Mouse (Mus musculus) liver, adult 2 months (tissue): Measurements from ENCODE around the gene Pnlip. TPM values are rescaled to one million over a fixed set of nuclear protein-coding genes. Genes with fewer than 3 reads are reported as not detected.

Experiments used
- DNase-seq: peaks from one replicate; pipeline ENCODE4 v3.0.0-alpha.2; 2011; ENCODE audit warnings: low read depth, low spot score; ENCODE audit errors: extremely low read depth
- H3K27ac ChIP-seq: fragments of 200-500 bp; replicated peaks from 2 replicates; pipeline ENCODE4 v1.5.1; 2012; ENCODE audit warnings: low read depth, mild to moderate bottlenecking, control low read depth, inconsistent platforms, low read length; ENCODE audit not compliant: insufficient read depth
- H3K27me3 ChIP-seq: fragments of 200-500 bp; 2 replicates; pipeline ENCODE4 v1.6.1; 2012; ENCODE audit warnings: mild to moderate bottlenecking, moderate library complexity, low read length, inconsistent platforms; ENCODE audit not compliant: control insufficient read depth, insufficient read depth
- H3K36me3 ChIP-seq: fragments of 200-500 bp; 2 replicates; pipeline ENCODE4 v1.6.1; 2012; ENCODE audit warnings: low read length, inconsistent platforms; ENCODE audit not compliant: control insufficient read depth, insufficient read depth
- H3K4me1 ChIP-seq: fragments of 200-500 bp; 2 replicates; pipeline ENCODE4 v1.6.1; 2011; ENCODE audit warnings: low read length; ENCODE audit not compliant: control insufficient read depth, insufficient read depth
- H3K4me3 ChIP-seq: fragments of 200-500 bp; 2 replicates; pipeline ENCODE4 v1.5.1; 2011; ENCODE audit warnings: low read depth, mild to moderate bottlenecking, control low read depth, low read length, moderate library complexity; ENCODE audit not compliant: insufficient read depth
- H3K79me2 ChIP-seq: fragments of 200-500 bp; 2 replicates; pipeline ENCODE4 v1.6.1; 2012; ENCODE audit warnings: inconsistent platforms, mild to moderate bottlenecking, low read length, moderate library complexity; ENCODE audit not compliant: control insufficient read depth, insufficient read depth
- H3K9ac ChIP-seq: fragments of 200-500 bp; 2 replicates; pipeline ENCODE4 v1.6.1; 2012; ENCODE audit warnings: low read depth, mild to moderate bottlenecking, control low read depth, inconsistent platforms, low read length
- CTCF ChIP-seq: fragments of 200-500 bp; IDR thresholded peaks from 2 replicates; pipeline ENCODE4 v1.5.1; 2011; ENCODE audit warnings: low read depth, low read length, control low read depth
- POLR2A ChIP-seq: fragments of 200-500 bp; IDR thresholded peaks from 2 replicates; pipeline ENCODE4 v1.6.1; 2011; ENCODE audit warnings: low read length, control low read depth; ENCODE audit not compliant: insufficient read depth; ENCODE audit errors: extremely low read depth
- WGBS: fragments of 180-500 bp; shearing (Covaris S2); methylation state at CpG from one replicate; pipeline ENCODE4 v1.1.7; 2018; 5-methylcytosine and 5-hydroxymethylcytosine counted together
- polyA plus RNA-seq: library from polyadenylated mRNA; depleted of rRNA; stranded (reverse); fragments of >200 nt; gene quantifications from 2 replicates; pipeline ENCODE4 v1.2.3, GENCODE M21; 2012
- total RNA-seq: library from RNA; depleted of rRNA; stranded (reverse); fragments of >200 nt; gene quantifications from 2 replicates; pipeline ENCODE4 v1.2.3, GENCODE M21; 2014

The Pnlip gene
- total and polyA plus RNA-seq, 2 experiments: 147 TPM; not detected in 1

DNA sequence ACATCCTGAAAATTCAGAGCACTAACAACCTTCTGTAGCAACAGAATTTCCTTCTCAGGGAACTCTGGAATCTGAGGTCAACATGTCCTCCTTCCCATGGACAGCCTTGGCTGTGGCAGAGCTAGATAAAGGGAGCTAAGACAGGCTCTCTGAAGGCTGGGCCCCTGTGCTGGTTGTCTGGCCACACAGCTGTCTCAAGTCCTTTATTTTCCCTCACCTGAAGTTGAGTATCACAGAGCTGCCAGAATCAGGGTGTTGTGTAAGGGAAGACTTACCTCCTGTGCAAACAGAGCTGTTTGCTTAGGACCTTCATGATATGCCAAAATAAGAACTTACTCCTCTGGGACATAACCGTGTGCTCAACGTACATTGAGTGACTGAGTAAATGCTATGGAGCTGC, 43.9 kb downstream of the Pnlip start:
- Histone ChIP-seq H3K27me3 (no peaks in the 10 kb centered on the region), H3K27ac (no peak overlapping the region), H3K4me1 (no peaks in the 10 kb centered on the region), H3K9ac (no peak overlapping the region), H3K79me2 (no peaks in the 10 kb centered on the region), H3K36me3 (no peaks in the 10 kb centered on the region), H3K4me3 (no peak overlapping the region)
- 48% methylated on average over 2 of the region's 2 CpGs for WGBS
- TF ChIP-seq POLR2A (no peak), CTCF (no peak)
- no peak for DNase-seq

DNA sequence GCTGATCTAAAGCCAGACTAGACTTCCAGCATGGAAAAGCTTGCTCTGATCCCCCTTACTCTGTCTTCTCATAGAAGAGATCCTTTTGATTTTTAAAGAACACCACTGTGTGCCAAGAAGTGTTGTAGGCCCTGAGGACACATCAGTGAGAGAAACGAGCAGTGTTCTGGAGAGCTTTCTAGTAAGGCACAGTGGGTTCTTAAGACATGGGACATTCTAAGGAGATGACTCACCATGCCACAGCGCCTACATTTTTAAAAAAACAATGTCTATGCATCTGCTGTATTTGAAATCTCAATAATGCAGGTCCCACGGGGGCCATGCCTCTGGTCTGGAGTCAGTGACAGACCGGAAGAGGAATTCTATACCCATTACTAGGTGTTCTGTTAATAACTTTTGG, 52.3 kb downstream of the Pnlip start:
- Histone ChIP-seq H3K9ac (no peak overlapping the region), H3K4me1 (no peaks in the 10 kb centered on the region), H3K27ac (no peak overlapping the region), H3K36me3 (no peaks in the 10 kb centered on the region), H3K4me3 (no peak overlapping the region), H3K79me2 (no peaks in the 10 kb centered on the region), H3K27me3 (no peaks in the 10 kb centered on the region)
- DNase-seq: no peak
- 90% methylated on average over 4 of the region's 4 CpGs for WGBS
- TF ChIP-seq POLR2A (no peak), CTCF (no peak)

DNA sequence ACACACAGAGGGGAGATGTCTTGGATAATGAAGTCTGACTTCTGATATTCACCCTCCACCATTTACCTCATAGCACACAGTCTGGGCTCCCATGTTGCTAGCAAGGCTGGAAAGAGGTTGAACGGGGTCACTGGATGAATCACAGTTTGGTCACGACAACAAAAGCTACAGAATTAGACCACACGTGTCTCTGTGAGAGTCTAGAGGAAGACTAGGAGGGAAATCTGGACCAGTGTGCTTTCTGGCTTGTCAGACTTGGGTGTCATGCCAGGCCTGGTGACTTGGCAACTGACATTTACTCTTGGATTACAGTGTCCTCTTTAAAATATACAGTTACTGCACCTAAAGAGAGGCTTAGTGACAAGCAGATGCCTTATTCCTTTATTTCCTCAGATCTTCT, 56.3 kb downstream of the Pnlip start:
- Histone ChIP-seq H3K27me3 (no peaks in the 10 kb centered on the region), H3K27ac (no peak overlapping the region), H3K4me3 (no peak overlapping the region), H3K36me3 (no peaks in the 10 kb centered on the region), H3K9ac (no peak overlapping the region), H3K79me2 (no peaks in the 10 kb centered on the region), H3K4me1 (no peaks in the 10 kb centered on the region)
- WGBS: 87% methylated on average over 3 of the region's 3 CpGs
- TF ChIP-seq CTCF (no peak), POLR2A (no peak)
- DNase-seq: no peak

GRCm38 (mm10) chr19:58717925-58718324, 65.6 kb downstream of the Pnlip start:
- H3K27ac ChIP-seq: no peak overlapping the region
- no peak overlapping the region for H3K4me3 ChIP-seq
- no peaks in the 10 kb centered on the region for H3K36me3 ChIP-seq
- H3K27me3 ChIP-seq: no peaks in the 10 kb centered on the region
- DNase-seq: no peak
- 39% methylated on average over 4 of the region's 4 CpGs for WGBS
- no peaks in the 10 kb centered on the region for H3K4me1 ChIP-seq
- H3K9ac ChIP-seq: no peak overlapping the region
- no peaks in the 10 kb centered on the region for H3K79me2 ChIP-seq
- TF ChIP-seq POLR2A (no peak), CTCF (no peak)

GRCm38 (mm10) chr19:58720439-58720838, 68.1 kb downstream of the Pnlip start:
- Histone ChIP-seq H3K9ac (no peak overlapping the region), H3K4me1 (no peaks in the 10 kb centered on the region), H3K27ac (no peak overlapping the region), H3K79me2 (no peaks in the 10 kb centered on the region), H3K4me3 (no peak overlapping the region), H3K36me3 (no peaks in the 10 kb centered on the region), H3K27me3 (no peaks in the 10 kb centered on the region)
- TF ChIP-seq POLR2A (no peak), CTCF (no peak)
- DNase-seq: no peak

DNA sequence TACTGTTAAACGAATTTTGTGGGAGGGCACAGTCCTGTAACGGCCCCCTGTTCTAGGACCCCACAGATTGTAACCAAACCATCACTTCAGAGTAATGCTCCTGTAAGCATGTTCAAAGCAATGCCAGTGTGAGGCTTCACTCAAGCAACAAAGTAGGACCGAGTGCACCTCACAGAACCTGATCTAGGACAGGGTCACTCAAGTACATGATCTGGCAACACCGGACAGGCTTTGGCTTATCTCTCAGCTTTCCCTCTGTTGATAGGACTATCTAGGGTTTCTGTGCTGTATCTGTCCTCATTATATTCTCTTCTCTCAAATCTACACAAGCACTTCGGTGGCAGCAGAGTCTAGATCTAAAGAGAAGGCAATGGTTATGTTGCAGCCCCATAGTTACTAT, 74.3 kb downstream of the Pnlip start:
- no peak overlapping the region for H3K27ac ChIP-seq
- no peak overlapping the region for H3K9ac ChIP-seq
- peaks cover 11% of the 10 kb centered on the region for H3K4me1 ChIP-seq
- no peak for TF ChIP-seq CTCF
- no peak for TF ChIP-seq POLR2A
- WGBS: 20% methylated on average over 5 of the region's 5 CpGs
- DNase-seq: peak; percentile 62
- no peaks in the 10 kb centered on the region for H3K27me3 ChIP-seq
- no peaks in the 10 kb centered on the region for H3K36me3 ChIP-seq
- H3K79me2 ChIP-seq: no peaks in the 10 kb centered on the region
- H3K4me3 ChIP-seq: no peak overlapping the region
